Mouse (Mus musculus) gastrocnemius, postnatal 36 days (tissue): Measurements from ENCODE around the gene Nr3c2. TPM values are rescaled to one million over a fixed set of nuclear protein-coding genes. Genes with fewer than 3 reads are reported as not detected.

Source experiments
- DNase-seq, 2 experiments: peaks; one replicate each; pipeline ENCODE4 v3.0.0; 2022
- intact Hi-C: fragments of 180-260 bp; cut with DNase I; formaldehyde crosslinking; loops from one replicate; pipeline ENCODE4 v1.15.1; 2025
- total RNA-seq, 2 experiments: library from RNA; stranded (reverse); gene quantifications; 2 replicates each; pipeline ENCODE4 v1.2.3; 2021

The Nr3c2 gene
- total RNA-seq, 2 experiments from 2014 or later = 6.1 to 7.6 TPM

GRCm38 (mm10) chr8:77288065-77288464 is 388.8 kb downstream of the Nr3c2 start:
- DNase-seq = no peak
- intact Hi-C loops = no loop called here

DNA sequence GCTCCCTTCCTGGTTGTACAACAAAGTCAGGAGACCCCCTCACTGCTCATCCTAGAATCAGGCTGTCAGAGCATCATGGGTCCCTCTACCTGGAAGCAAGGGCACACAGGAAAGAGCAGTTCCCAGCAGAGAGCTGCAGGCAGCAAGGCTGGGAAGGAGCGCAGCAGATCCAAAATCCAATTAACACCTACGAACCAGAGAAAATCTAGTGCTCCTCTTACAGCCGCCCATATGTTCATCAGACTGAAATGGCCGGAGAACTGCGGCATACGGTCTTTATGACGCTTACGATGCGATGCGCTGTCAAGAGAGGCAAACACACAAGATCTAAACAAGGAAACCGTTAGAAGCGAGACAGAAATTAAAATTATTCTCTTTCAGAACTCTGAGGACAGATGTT is 389.2 kb downstream of the Nr3c2 start:
- no peak for DNase-seq
- intact Hi-C loops = no loop called here

DNA sequence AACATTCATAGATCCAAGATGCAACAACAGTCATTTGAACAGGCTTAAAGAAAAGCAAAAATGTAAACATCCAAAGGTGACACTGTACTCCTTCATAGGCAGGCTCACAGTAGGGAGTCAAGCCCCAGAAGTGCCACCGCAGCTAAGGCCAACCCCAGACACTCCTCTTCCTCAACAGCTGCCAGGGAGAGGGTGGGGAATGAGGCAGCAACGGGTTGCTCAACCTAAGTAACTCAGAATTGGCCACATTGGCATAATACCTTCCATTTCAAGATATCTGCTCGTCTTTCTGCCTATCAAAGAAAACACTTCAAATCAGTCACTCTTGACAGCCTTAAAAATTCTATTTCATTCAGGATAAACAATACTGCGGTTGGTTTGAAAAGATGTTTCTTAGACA is 392.9 kb downstream of the Nr3c2 start:
- no peak for DNase-seq
- intact Hi-C loops = no loop called here

GRCm38 (mm10) chr8:77292649-77293048 is 393.4 kb downstream of the Nr3c2 start:
- no peak for DNase-seq
- intact Hi-C loops = no loop called here

DNA sequence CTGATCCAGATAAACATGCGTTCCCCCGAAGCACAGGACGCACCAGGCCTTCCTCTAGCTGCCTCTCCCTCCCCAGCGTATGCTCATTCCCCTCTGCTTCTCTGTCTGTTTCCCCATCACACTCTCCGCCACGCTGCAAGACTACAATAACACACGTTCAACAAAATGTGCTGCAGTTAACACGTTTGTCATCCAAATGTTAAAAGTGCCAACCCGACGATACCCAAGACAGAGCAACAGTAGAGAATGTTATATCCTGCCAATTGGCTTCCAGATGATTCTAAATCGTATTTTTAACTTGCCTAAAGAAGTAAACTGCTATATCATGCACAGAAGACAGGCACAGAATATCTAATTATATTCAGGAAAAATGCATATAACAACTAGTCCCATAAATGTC is 395.4 kb downstream of the Nr3c2 start:
- intact Hi-C loops = no loop called here

More for the DNA sequence above, 395.4 kb downstream of the Nr3c2 start:
- no peak for DNase-seq
